Mouse (Mus musculus) forebrain, embryonic 11.5 days (tissue): Measurements from ENCODE around the gene Galnt12. TPM values are rescaled to one million over a fixed set of nuclear protein-coding genes. Genes with fewer than 3 reads are reported as not detected.
A peak's percentile ranks its signal among the peaks of the same experiment; 100 is the strongest.
"Not testable (repeated sequence)": the region's sequence is repeated elsewhere in the genome, so short reads cannot be mapped to it uniquely, and the experiment has no call there.

Source experiments
- ATAC-seq: fragments of 200-750 bp; cut with Nextera tagmentation; replicated peaks from 2 replicates; pipeline ENCODE4 v1.8.0; 2017; ENCODE audit warnings: moderate TSS enrichment; ENCODE audit not compliant: low FRiP score
- DNase-seq: peaks from one replicate; pipeline ENCODE4 v3.0.0-alpha.2; 2017; ENCODE audit warnings: low spot score
- H3K27ac ChIP-seq: fragments of 300-500 bp; sonication (generic); 2 replicates; pipeline ENCODE4 v1.5.1; 2014; ENCODE audit warnings: low read depth, low read length
- H3K27me3 ChIP-seq: fragments of 300-500 bp; sonication (generic); 2 replicates; pipeline ENCODE4 v1.6.1; 2014; ENCODE audit warnings: mild to moderate bottlenecking, low read length, mixed read lengths; ENCODE audit not compliant: control insufficient read depth, insufficient read depth
- H3K36me3 ChIP-seq: fragments of 300-500 bp; sonication (generic); 2 replicates; pipeline ENCODE4 v1.6.1; 2014; ENCODE audit warnings: mild to moderate bottlenecking, low read length, moderate library complexity, mixed read lengths; ENCODE audit not compliant: control insufficient read depth, insufficient read depth
- H3K4me1 ChIP-seq: fragments of 300-500 bp; sonication (generic); replicated peaks from 2 replicates; pipeline ENCODE4 v1.6.1; 2014; ENCODE audit warnings: low read length, mixed read lengths; ENCODE audit not compliant: control insufficient read depth, insufficient read depth
- H3K4me2 ChIP-seq: fragments of 300-500 bp; sonication (generic); 2 replicates; pipeline ENCODE4 v1.6.1; 2014; ENCODE audit warnings: low read depth, mild to moderate bottlenecking, low read length, moderate library complexity, mixed read lengths; ENCODE audit not compliant: severe bottlenecking
- H3K4me3 ChIP-seq: fragments of 300-500 bp; sonication (generic); 2 replicates; pipeline ENCODE4 v1.5.1; 2014; ENCODE audit warnings: low read depth, low read length
- H3K9ac ChIP-seq: fragments of 300-500 bp; sonication (generic); 2 replicates; pipeline ENCODE4 v1.6.1; 2014; ENCODE audit warnings: low read length
- H3K9me3 ChIP-seq: fragments of 300-500 bp; sonication (generic); 2 replicates; pipeline ENCODE4 v1.6.1; 2016; ENCODE audit warnings: low read length, mixed read lengths; ENCODE audit not compliant: control insufficient read depth
- WGBS: fragments of 180-500 bp; shearing (Covaris S2); extraction: QIAGEN DNeasy Blood & Tissue Kit; methylation state at CpG from one replicate; pipeline ENCODE4 v1.1.7; 2014; 5-methylcytosine and 5-hydroxymethylcytosine counted together
- polyA plus RNA-seq: library from polyadenylated mRNA; unstranded; fragments of >200 nt; fragmentation: Nextera tagmentation; extraction: Ambion mirVana; gene quantifications from 2 replicates; pipeline ENCODE4 v1.2.1, GENCODE M21; 2014

Gene Galnt12
- polyA plus RNA-seq, 1 experiment from 2014 or later = 12.4 TPM

- WGBS = 89% methylated on average over 9 of the region's 9 CpGs
- DNase-seq = not testable (repeated sequence)
Measured at GRCm38 (mm10) chr4:47055170-47055569, 36.5 kb upstream of the Galnt12 start.

GRCm38 (mm10) chr4:47055570-47056080 is 36.1 kb upstream of the Galnt12 start:
- Histone ChIP-seq H3K4me3 (no peak overlapping the region), H3K27me3 (no peaks in the 10 kb centered on the region; the same call in 1 of the 2 replicates), H3K4me1 (peaks cover 8% of the 10 kb centered on the region; the same call in 1 of the 2 replicates), H3K9ac (no peak overlapping the region), H3K4me2 (no peak overlapping the region), H3K27ac (no peak overlapping the region), H3K9me3 (no peaks in the 10 kb centered on the region), H3K36me3 (no peaks in the 10 kb centered on the region)
- whole genome bisulfite sequencing = 94% methylated on average over 6 of the region's 6 CpGs
- ATAC-seq (no peak), DNase-seq (no peak)

More at GRCm38 (mm10) chr4:47055170-47055569, 36.5 kb upstream of the Galnt12 start:
- peaks cover 11% of the 10 kb centered on the region for H3K4me1 ChIP-seq
- H3K27ac ChIP-seq, H3K36me3 ChIP-seq, H3K9ac ChIP-seq, ATAC-seq, H3K27me3 ChIP-seq, H3K4me2 ChIP-seq, H3K4me3 ChIP-seq, H3K9me3 ChIP-seq: not testable (repeated sequence)

GRCm38 (mm10) chr4:47056791-47057509 is 34.8 kb upstream of the Galnt12 start, which contains the start of gene Anks6:
Anks6 (minus strand) TSS chr4:47057427.
- H3K36me3 ChIP-seq = no peaks in the 10 kb centered on the region
- ATAC-seq (peak; percentile 90), DNase-seq (peak; percentile 86)
- peak within 1 kb of the TSS; percentile 75 for H3K9ac ChIP-seq
- peak within 1 kb of the TSS; percentile 56 for H3K4me2 ChIP-seq
- WGBS = under 1% methylated on average over 77 of the region's 86 CpGs
- no peaks in the 10 kb centered on the region; the same call in 1 of the 2 replicates for H3K27me3 ChIP-seq
- H3K27ac ChIP-seq = no peak within 1 kb of the TSS
- H3K9me3 ChIP-seq = no peaks in the 10 kb centered on the region
- peak within 1 kb of the TSS; percentile 70 for H3K4me3 ChIP-seq
- no peaks in the 10 kb centered on the region; the same call in 1 of the 2 replicates for H3K4me1 ChIP-seq

- ATAC-seq = peak; percentile 64
- Histone ChIP-seq H3K27me3 (no peaks in the 10 kb centered on the region; the same call in 1 of the 2 replicates), H3K4me3 (peak overlapping the region; percentile 70), H3K27ac (no peak overlapping the region), H3K9me3 (no peaks in the 10 kb centered on the region), H3K4me1 (no peaks in the 10 kb centered on the region; the same call in 1 of the 2 replicates), H3K9ac (peak overlapping the region; percentile 75), H3K4me2 (peak overlapping the region; percentile 56), H3K36me3 (no peaks in the 10 kb centered on the region)
- no peak for DNase-seq
- 40% methylated on average over 25 of the region's 25 CpGs for WGBS
Measured at GRCm38 (mm10) chr4:47057510-47058325, 34.0 kb upstream of the Galnt12 start.

GRCm38 (mm10) chr4:47060900-47061299 is 30.8 kb upstream of the Galnt12 start:
- no peak overlapping the region for H3K27ac ChIP-seq
- H3K27me3 ChIP-seq = no peaks in the 10 kb centered on the region; the same call in 1 of the 2 replicates
- DNase-seq (no peak), ATAC-seq (no peak)
- H3K9me3 ChIP-seq = no peaks in the 10 kb centered on the region
- H3K4me2 ChIP-seq = no peak overlapping the region
- no peak overlapping the region for H3K9ac ChIP-seq
- no peak overlapping the region for H3K4me3 ChIP-seq
- H3K4me1 ChIP-seq = no peaks in the 10 kb centered on the region; the same call in 1 of the 2 replicates
- no peaks in the 10 kb centered on the region for H3K36me3 ChIP-seq
- WGBS = 19% methylated on average over 1 of the region's 1 CpGs

- H3K4me1 ChIP-seq = no peaks in the 10 kb centered on the region
Measured at GRCm38 (mm10) chr4:47075054-47075453, 16.7 kb upstream of the Galnt12 start.

GRCm38 (mm10) chr4:47079997-47080646 is 11.6 kb upstream of the Galnt12 start:
- DNase-seq = no peak

More at GRCm38 (mm10) chr4:47075054-47075453, 16.7 kb upstream of the Galnt12 start:
- no peak for DNase-seq
- no peak overlapping the region for H3K4me2 ChIP-seq
- H3K9ac ChIP-seq = no peak overlapping the region
- 27% methylated on average over 2 of the region's 2 CpGs for WGBS
- no peaks in the 10 kb centered on the region for H3K9me3 ChIP-seq
- H3K27ac ChIP-seq = no peak overlapping the region
- H3K27me3 ChIP-seq = no peaks in the 10 kb centered on the region
- no peak for ATAC-seq
- H3K36me3 ChIP-seq = no peaks in the 10 kb centered on the region
- H3K4me3 ChIP-seq = no peak overlapping the region

GRCm38 (mm10) chr4:47080647-47081010 is 11.1 kb upstream of the Galnt12 start:
- 93% methylated on average over 4 of the region's 4 CpGs for WGBS
- Histone ChIP-seq H3K9ac (no peak overlapping the region), H3K36me3 (no peaks in the 10 kb centered on the region), H3K27ac (no peak overlapping the region), H3K9me3 (no peaks in the 10 kb centered on the region), H3K4me2 (no peak overlapping the region), H3K4me3 (no peak overlapping the region), H3K27me3 (no peaks in the 10 kb centered on the region), H3K4me1 (no peaks in the 10 kb centered on the region)
- ATAC-seq (no peak), DNase-seq (no peak)

More at GRCm38 (mm10) chr4:47079997-47080646, 11.6 kb upstream of the Galnt12 start:
- 91% methylated on average over 17 of the region's 17 CpGs for WGBS
- Histone ChIP-seq H3K27me3 (no peaks in the 10 kb centered on the region), H3K9me3 (no peaks in the 10 kb centered on the region), H3K36me3 (no peaks in the 10 kb centered on the region), H3K4me3 (no peak overlapping the region), H3K4me1 (no peaks in the 10 kb centered on the region), H3K4me2 (no peak overlapping the region), H3K9ac (no peak overlapping the region), H3K27ac (no peak overlapping the region)
- ATAC-seq = no peak
